Mouse (Mus musculus) gastrocnemius, adult 8-10 months (tissue): ENCODE data around the gene Uty. TPM values are rescaled to one million over a fixed set of nuclear protein-coding genes. Genes with fewer than 3 reads are reported as not detected.

Source experiments
- DNase-seq, 2 experiments: peaks; one replicate each; pipeline ENCODE4 v3.0.0; 2022; ENCODE audit warnings: low spot score in 2 of 2
- total RNA-seq, 4 experiments: library from RNA; stranded (reverse); gene quantifications; 2 replicates each; pipeline ENCODE4 v1.2.4; 2022

Uty gene
- total RNA-seq: 10 to 100 TPM in 2 of 4 experiments, not detected in 2; 11.7 to 13.9 TPM

GRCm38 (mm10) chrY:1245426-1245863 lies at the start of gene Uty:
Gene Uty, minus strand, starts transcription at chrY:1245759.
- peak in 1 of 2 experiments; percentile 33 for DNase-seq

GRCm38 (mm10) chrY:1293708-1294107 lies 48.1 kb upstream of the Uty start:
- DNase-seq: no peak

GRCm38 (mm10) chrY:1286171-1286795 lies 40.7 kb upstream of the Uty start, which contains the start of gene Ddx3y:
Gene Ddx3y, minus strand, starts transcription at chrY:1286629.
- peak in 1 of 2 experiments; percentile 35 for DNase-seq

GRCm38 (mm10) chrY:1285735-1286134 lies 40.2 kb upstream of the Uty start:
- DNase-seq: no peak

- no peak for DNase-seq
These were observed 558 bp upstream of the Uty start for GRCm38 (mm10) chrY:1246117-1246516.

- no peak for DNase-seq
These were observed 619 bp downstream of the Uty start for GRCm38 (mm10) chrY:1244940-1245339.

- no peak for DNase-seq
These were observed 1.1 kb downstream of the Uty start for GRCm38 (mm10) chrY:1244421-1244820.

- no peak for DNase-seq
These were observed 25.6 kb downstream of the Uty start for GRCm38 (mm10) chrY:1220001-1220400.

- DNase-seq: no peak
These were observed 67.1 kb downstream of the Uty start for GRCm38 (mm10) chrY:1178476-1178875.

- no peak for DNase-seq
These were observed 82.5 kb downstream of the Uty start for GRCm38 (mm10) chrY:1163054-1163453.

- no peak for DNase-seq
These were observed 129.4 kb downstream of the Uty start for GRCm38 (mm10) chrY:1116153-1116552.

GRCm38 (mm10) chrY:1114016-1114415 lies 131.5 kb downstream of the Uty start:
- no peak for DNase-seq

Other genes with a start within 250 kb of the Uty start
- gene Eif2s3y, start 235.2 kb downstream of the Uty start, total RNA-seq: 10 to 100 TPM in 2 of 4 experiments, not detected in 2; 45.7 to 50.2 TPM
- 10 to 100 TPM in 2 of 4 experiments, not detected in 2; 60.2 to 69.5 TPM for gene Ddx3y, start 40.9 kb upstream of the Uty start, total RNA-seq
- not detected for gene Usp9y, start 214.0 kb upstream of the Uty start, total RNA-seq